Mouse (Mus musculus): ENCODE results near the gene Foxj1. TPM values are rescaled to one million over a fixed set of nuclear protein-coding genes. Genes with fewer than 3 reads are reported as not detected.
A peak's percentile ranks its signal among the peaks of the same experiment; 100 is the strongest.
"Not testable (repeated sequence)": the region's sequence is repeated elsewhere in the genome, so short reads cannot be mapped to it uniquely, and the experiment has no call there.

The Foxj1 gene
- polyA plus RNA-seq, 1 experiment from 2014 or later, result 13.2 TPM

DNA sequence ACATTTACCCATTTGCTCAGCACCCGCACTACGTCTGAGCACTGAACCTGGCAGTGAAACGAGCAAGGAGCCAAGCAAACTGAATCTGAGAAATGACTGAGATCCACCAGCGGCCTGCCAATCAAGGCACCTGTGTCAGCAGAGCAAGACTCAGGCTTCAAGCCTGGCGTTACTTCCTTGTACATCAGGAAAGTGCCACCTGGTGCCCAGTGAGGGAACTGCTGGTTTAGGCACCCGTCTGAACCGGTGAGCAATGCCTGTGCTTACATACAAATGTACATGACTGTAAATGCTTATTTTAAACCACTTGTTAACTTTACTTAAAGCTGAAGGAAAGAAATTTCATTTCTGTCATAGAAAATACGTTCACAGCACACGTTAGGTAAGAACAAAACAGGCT, 32.9 kb upstream of the Foxj1 start:
- ATAC-seq, result peak; percentile 73; the same call in 1 of the 2 replicates
- H3K4me1 ChIP-seq (ENCODE audit: control insufficient read depth, insufficient read depth, low read depth, low read length), result no peaks in the 10 kb centered on the region
- WGBS, result 21% methylated on average over 9 of the region's 9 CpGs

GRCm38 (mm10) chr11:116366647-116367046, 31.4 kb upstream of the Foxj1 start:
- Histone ChIP-seq H3K4me3 (ENCODE audit: low read length) (no peak overlapping the region), H3K27ac (ENCODE audit: low read depth, low read length) (no peak overlapping the region), H3K9ac (ENCODE audit: low read depth, low read length) (no peak overlapping the region), H3K36me3 (ENCODE audit: control insufficient read depth, insufficient read depth, low read length) (no peaks in the 10 kb centered on the region), H3K9me3 (ENCODE audit: control insufficient read depth, low read length) (no peaks in the 10 kb centered on the region), H3K4me2 (ENCODE audit: low read length) (no peak overlapping the region), H3K27me3 (replicated peaks; ENCODE audit: control insufficient read depth, insufficient read depth, low read length) (no peaks in the 10 kb centered on the region), H3K4me1 (ENCODE audit: control insufficient read depth, insufficient read depth, low read depth, low read length) (no peaks in the 10 kb centered on the region)
- ATAC-seq, result no peak
- 81% methylated on average over 1 of the region's 1 CpGs for WGBS

More for the DNA sequence above, 32.9 kb upstream of the Foxj1 start:
- Histone ChIP-seq H3K4me3 (ENCODE audit: low read length) (no peak overlapping the region), H3K4me2 (ENCODE audit: low read length) (no peak overlapping the region), H3K9ac (ENCODE audit: low read depth, low read length) (no peak overlapping the region), H3K9me3 (ENCODE audit: control insufficient read depth, low read length) (no peaks in the 10 kb centered on the region), H3K27ac (ENCODE audit: low read depth, low read length) (no peak overlapping the region), H3K36me3 (ENCODE audit: control insufficient read depth, insufficient read depth, low read length) (no peaks in the 10 kb centered on the region), H3K27me3 (replicated peaks; ENCODE audit: control insufficient read depth, insufficient read depth, low read length) (no peaks in the 10 kb centered on the region)

GRCm38 (mm10) chr11:116366124-116366523, 30.9 kb upstream of the Foxj1 start:
- Histone ChIP-seq H3K4me2 (ENCODE audit: low read length) (no peak overlapping the region), H3K9ac (ENCODE audit: low read depth, low read length) (no peak overlapping the region), H3K9me3 (ENCODE audit: control insufficient read depth, low read length) (no peaks in the 10 kb centered on the region), H3K27me3 (replicated peaks; ENCODE audit: control insufficient read depth, insufficient read depth, low read length) (no peaks in the 10 kb centered on the region), H3K4me3 (ENCODE audit: low read length) (no peak overlapping the region), H3K36me3 (ENCODE audit: control insufficient read depth, insufficient read depth, low read length) (no peaks in the 10 kb centered on the region), H3K4me1 (ENCODE audit: control insufficient read depth, insufficient read depth, low read depth, low read length) (no peaks in the 10 kb centered on the region), H3K27ac (ENCODE audit: low read depth, low read length) (no peak overlapping the region)
- 96% methylated on average over 2 of the region's 2 CpGs for WGBS
- ATAC-seq, result no peak

GRCm38 (mm10) chr11:116365432-116365831, 30.2 kb upstream of the Foxj1 start:
- no peaks in the 10 kb centered on the region for H3K36me3 ChIP-seq (ENCODE audit: control insufficient read depth, insufficient read depth, low read length)
- no peak overlapping the region for H3K4me3 ChIP-seq (ENCODE audit: low read length)
- H3K4me2 ChIP-seq (ENCODE audit: low read length), result no peak overlapping the region
- no peaks in the 10 kb centered on the region for H3K9me3 ChIP-seq (ENCODE audit: control insufficient read depth, low read length)
- H3K27me3 ChIP-seq (replicated peaks; ENCODE audit: control insufficient read depth, insufficient read depth, low read length), result no peaks in the 10 kb centered on the region
- no peak overlapping the region for H3K9ac ChIP-seq (ENCODE audit: low read depth, low read length)
- no peak overlapping the region for H3K27ac ChIP-seq (ENCODE audit: low read depth, low read length)
- ATAC-seq, result no peak
- 55% methylated on average over 13 of the region's 13 CpGs for WGBS
- no peaks in the 10 kb centered on the region for H3K4me1 ChIP-seq (ENCODE audit: control insufficient read depth, insufficient read depth, low read depth, low read length)

DNA sequence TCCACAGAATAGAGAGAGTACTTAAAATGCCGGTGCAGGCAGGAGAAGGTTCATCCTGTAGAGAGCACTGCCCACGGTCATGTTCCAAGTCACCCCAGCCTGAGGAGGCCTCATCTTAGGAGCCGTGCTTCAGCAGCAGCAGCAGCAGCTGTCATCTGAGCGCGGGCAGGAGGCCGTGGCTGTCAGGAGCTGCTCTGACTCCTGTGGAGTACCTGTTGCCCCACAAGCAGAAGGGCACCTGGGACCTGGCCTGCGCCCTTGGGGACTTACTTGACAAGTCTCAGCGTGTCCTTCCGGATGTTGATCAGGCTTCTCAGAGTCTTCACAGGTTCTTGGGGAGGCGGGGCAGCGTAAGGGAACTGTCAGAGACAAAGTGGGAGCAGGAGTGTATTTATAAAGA, 26.8 kb upstream of the Foxj1 start:
- H3K4me3 ChIP-seq (ENCODE audit: low read length), result no peak overlapping the region
- no peak overlapping the region for H3K27ac ChIP-seq (ENCODE audit: low read depth, low read length)
- no peaks in the 10 kb centered on the region for H3K27me3 ChIP-seq (replicated peaks; ENCODE audit: control insufficient read depth, insufficient read depth, low read length)
- no peaks in the 10 kb centered on the region for H3K9me3 ChIP-seq (ENCODE audit: control insufficient read depth, low read length)
- H3K36me3 ChIP-seq (ENCODE audit: control insufficient read depth, insufficient read depth, low read length), result peaks cover 6% of the 10 kb centered on the region
- H3K9ac ChIP-seq (ENCODE audit: low read depth, low read length), result no peak overlapping the region
- WGBS, result 77% methylated on average over 11 of the region's 11 CpGs
- H3K4me1 ChIP-seq (ENCODE audit: control insufficient read depth, insufficient read depth, low read depth, low read length), result no peaks in the 10 kb centered on the region; the same call in 1 of the 2 replicates
- no peak overlapping the region for H3K4me2 ChIP-seq (ENCODE audit: low read length)
- no peak for ATAC-seq

DNA sequence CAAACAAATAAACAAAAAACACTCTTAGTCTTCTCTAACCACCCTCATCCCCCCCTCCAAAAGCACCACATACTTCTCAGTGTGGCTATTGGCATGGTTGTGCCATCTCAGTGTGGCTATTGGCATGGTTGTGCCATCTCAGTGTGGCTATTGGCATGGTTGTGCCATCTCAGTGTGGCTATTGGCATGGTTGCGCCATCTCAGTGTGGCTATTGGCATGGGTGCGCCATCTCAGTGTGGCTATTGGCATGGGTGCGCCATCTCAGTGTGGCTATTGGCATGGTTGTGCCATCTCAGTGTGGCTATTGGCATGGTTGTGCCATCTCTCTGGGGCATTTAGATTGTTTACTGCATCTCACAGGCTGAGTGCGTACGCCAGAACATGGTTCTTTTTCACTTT, 25.7 kb upstream of the Foxj1 start:
- H3K4me1 ChIP-seq (ENCODE audit: control insufficient read depth, insufficient read depth, low read depth, low read length); H3K27ac ChIP-seq (ENCODE audit: low read depth, low read length); H3K4me3 ChIP-seq (ENCODE audit: low read length); H3K9me3 ChIP-seq (ENCODE audit: control insufficient read depth, low read length); H3K4me2 ChIP-seq (ENCODE audit: low read length); H3K9ac ChIP-seq (ENCODE audit: low read depth, low read length); H3K36me3 ChIP-seq (ENCODE audit: control insufficient read depth, insufficient read depth, low read length); ATAC-seq; H3K27me3 ChIP-seq (replicated peaks; ENCODE audit: control insufficient read depth, insufficient read depth, low read length): not testable (repeated sequence)
- WGBS, result 97% methylated on average over 5 of the region's 5 CpGs

DNA sequence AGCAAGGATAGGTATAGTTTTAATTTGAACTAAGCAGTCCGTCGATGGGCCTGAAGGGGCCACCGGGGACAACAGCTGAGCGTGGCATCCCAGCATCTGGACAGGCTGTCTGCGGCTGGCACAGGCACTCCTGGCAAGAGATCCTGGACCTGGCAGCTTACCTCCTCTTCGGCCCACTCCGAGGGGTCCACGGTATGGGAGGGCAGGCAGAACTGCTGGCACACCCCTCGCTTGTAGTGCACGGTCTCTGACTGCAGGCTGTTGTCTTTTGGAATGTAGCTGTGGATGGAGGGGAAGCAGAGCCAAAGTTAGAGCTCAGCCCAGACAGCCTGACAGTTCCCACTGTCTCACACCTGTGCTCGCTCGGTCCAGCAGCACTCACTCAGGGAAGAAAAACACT, 24.5 kb upstream of the Foxj1 start:
- ATAC-seq, result 0 out of 2 replicates have a peak, but pooled peaks have one; percentile 54
- Histone ChIP-seq H3K36me3 (ENCODE audit: control insufficient read depth, insufficient read depth, low read length) (peaks cover 11% of the 10 kb centered on the region), H3K4me3 (ENCODE audit: low read length) (no peak overlapping the region), H3K9ac (ENCODE audit: low read depth, low read length) (no peak overlapping the region), H3K4me1 (ENCODE audit: control insufficient read depth, insufficient read depth, low read depth, low read length) (no peaks in the 10 kb centered on the region; the same call in 1 of the 2 replicates), H3K27me3 (replicated peaks; ENCODE audit: control insufficient read depth, insufficient read depth, low read length) (no peaks in the 10 kb centered on the region), H3K4me2 (ENCODE audit: low read length) (no peak overlapping the region), H3K27ac (ENCODE audit: low read depth, low read length) (0 out of 2 replicates have a peak overlapping the region, but pooled peaks have one; percentile 18), H3K9me3 (ENCODE audit: control insufficient read depth, low read length) (no peaks in the 10 kb centered on the region)
- 68% methylated on average over 12 of the region's 12 CpGs for WGBS

- peaks cover 13% of the 10 kb centered on the region for H3K36me3 ChIP-seq (ENCODE audit: control insufficient read depth, insufficient read depth, low read length)
- ATAC-seq, result 0 out of 2 replicates have a peak, but pooled peaks have one; percentile 30
- H3K27ac ChIP-seq (ENCODE audit: low read depth, low read length), result 0 out of 2 replicates have a peak overlapping the region, but pooled peaks have one; percentile 18
- no peaks in the 10 kb centered on the region for H3K27me3 ChIP-seq (replicated peaks; ENCODE audit: control insufficient read depth, insufficient read depth, low read length)
- no peak overlapping the region for H3K9ac ChIP-seq (ENCODE audit: low read depth, low read length)
- no peaks in the 10 kb centered on the region for H3K9me3 ChIP-seq (ENCODE audit: control insufficient read depth, low read length)
- no peak overlapping the region for H3K4me3 ChIP-seq (ENCODE audit: low read length)
- H3K4me2 ChIP-seq (ENCODE audit: low read length), result no peak overlapping the region
- 72% methylated on average over 15 of the region's 15 CpGs for WGBS
- no peaks in the 10 kb centered on the region; the same call in 1 of the 2 replicates for H3K4me1 ChIP-seq (ENCODE audit: control insufficient read depth, insufficient read depth, low read depth, low read length)
Observed at GRCm38 (mm10) chr11:116358926-116359637, 23.9 kb upstream of the Foxj1 start.

DNA sequence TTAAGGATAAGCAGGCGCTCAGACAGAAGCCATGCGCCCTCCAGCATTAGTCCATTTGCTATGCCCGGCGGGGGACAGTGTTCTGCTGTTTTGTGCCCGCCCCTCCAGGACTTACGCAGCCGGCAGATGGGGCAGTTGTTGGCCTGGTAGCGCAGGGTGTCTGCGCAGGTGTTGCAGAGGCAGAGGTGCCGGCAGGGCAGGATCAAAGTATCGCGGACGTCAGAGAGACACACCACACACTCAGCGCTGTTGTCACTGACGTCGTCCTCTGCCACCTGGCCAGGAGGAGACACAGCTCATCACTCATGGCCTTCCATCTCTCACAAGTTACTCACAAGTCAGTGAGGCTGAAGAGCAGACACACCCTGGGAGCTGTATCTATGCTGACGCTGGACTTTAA, 19.3 kb upstream of the Foxj1 start:
- Histone ChIP-seq H3K4me1 (ENCODE audit: control insufficient read depth, insufficient read depth, low read depth, low read length) (no peaks in the 10 kb centered on the region; the same call in 1 of the 2 replicates), H3K27me3 (replicated peaks; ENCODE audit: control insufficient read depth, insufficient read depth, low read length) (no peaks in the 10 kb centered on the region), H3K9ac (ENCODE audit: low read depth, low read length) (no peak overlapping the region), H3K4me3 (ENCODE audit: low read length) (no peak overlapping the region), H3K27ac (ENCODE audit: low read depth, low read length) (no peak overlapping the region), H3K9me3 (ENCODE audit: control insufficient read depth, low read length) (no peaks in the 10 kb centered on the region), H3K36me3 (ENCODE audit: control insufficient read depth, insufficient read depth, low read length) (peaks cover 14% of the 10 kb centered on the region), H3K4me2 (ENCODE audit: low read length) (no peak overlapping the region)
- no peak for ATAC-seq
- WGBS, result 41% methylated on average over 17 of the region's 17 CpGs
